Mouse (Mus musculus): ENCODE results near the gene Olfr1214.
"Not testable (repeated sequence)": the region's sequence is repeated elsewhere in the genome, so short reads cannot be mapped to it uniquely, and the experiment has no call there.

Olfr1214 gene

GRCm38 (mm10) chr2:88992553-88992952 is at the start of gene Olfr1214:
Gene Olfr1214 (minus strand): TSS chr2:88992653.
- no peak for ATAC-seq (ENCODE audit: low TSS enrichment)

GRCm38 (mm10) chr2:89031965-89032364 is 39.5 kb upstream of the Olfr1214 start, which contains the start of gene Olfr1217:
Gene Olfr1217 (minus strand): TSS chr2:89032065.
- no peak for ATAC-seq (ENCODE audit: low TSS enrichment)

- ATAC-seq (ENCODE audit: low TSS enrichment): not testable (repeated sequence)
Observed at GRCm38 (mm10) chr2:89021436-89021835, 29.0 kb upstream of the Olfr1214 start.

GRCm38 (mm10) chr2:89018240-89018639 is 25.8 kb upstream of the Olfr1214 start, which contains the start of gene Olfr1216:
Gene Olfr1216 (minus strand): TSS chr2:89018340.
- ATAC-seq (ENCODE audit: low TSS enrichment): no peak

- no peak for ATAC-seq (ENCODE audit: low TSS enrichment)
Observed at GRCm38 (mm10) chr2:89006873-89007272, 14.4 kb upstream of the Olfr1214 start, which contains the start of gene Olfr1215. Gene Olfr1215 (minus strand): TSS chr2:89006973.

- ATAC-seq (ENCODE audit: low TSS enrichment): no peak
Observed at GRCm38 (mm10) chr2:88980181-88980580, 12.3 kb downstream of the Olfr1214 start, which contains the start of gene Gm13762. Gene Gm13762 (minus strand): TSS chr2:88980281.

GRCm38 (mm10) chr2:88953669-88954068 is 38.8 kb downstream of the Olfr1214 start, which contains the start of gene Olfr1212:
Gene Olfr1212 (plus strand): TSS chr2:88953969.
- no peak for ATAC-seq (ENCODE audit: low TSS enrichment)

- ATAC-seq (ENCODE audit: low TSS enrichment): no peak
Observed at GRCm38 (mm10) chr2:88938011-88938410, 54.4 kb downstream of the Olfr1214 start, which contains the start of gene Olfr1211. Gene Olfr1211 (minus strand): TSS chr2:88938111.
